Mouse (Mus musculus): ENCODE measurements around the gene Ntn4. TPM values are rescaled to one million over a fixed set of nuclear protein-coding genes. Genes with fewer than 3 reads are reported as not detected.

Ntn4 gene
- total RNA-seq (2021): 10 to 100 TPM; 41.3 to 43.2 TPM

DNA sequence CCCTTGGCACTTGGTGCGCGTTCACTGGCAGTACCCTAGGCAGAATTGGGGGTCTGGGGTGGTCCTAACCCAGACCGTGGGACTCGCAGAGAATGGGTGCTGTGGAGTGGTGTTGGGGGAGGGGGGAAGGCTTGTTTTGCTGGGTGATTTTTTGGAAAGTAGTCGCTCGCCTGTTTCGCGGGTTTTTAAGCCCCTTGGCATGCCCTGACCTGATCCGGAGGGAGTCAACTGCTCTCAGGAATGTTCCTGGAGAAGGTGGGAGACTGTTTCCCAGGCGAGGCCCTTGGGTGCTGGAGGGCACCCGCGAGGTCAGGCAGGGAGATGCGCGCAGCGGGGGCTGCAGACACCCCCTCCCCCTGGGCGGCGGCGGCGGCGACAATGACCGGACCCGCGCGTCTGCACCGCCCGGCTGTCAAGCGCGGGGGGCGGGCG is at the start of gene Ntn4:
Gene Ntn4 (plus strand): TSS at position 161 of the 432 bp plus-strand sequence.
- no peak for DNase-seq

DNA sequence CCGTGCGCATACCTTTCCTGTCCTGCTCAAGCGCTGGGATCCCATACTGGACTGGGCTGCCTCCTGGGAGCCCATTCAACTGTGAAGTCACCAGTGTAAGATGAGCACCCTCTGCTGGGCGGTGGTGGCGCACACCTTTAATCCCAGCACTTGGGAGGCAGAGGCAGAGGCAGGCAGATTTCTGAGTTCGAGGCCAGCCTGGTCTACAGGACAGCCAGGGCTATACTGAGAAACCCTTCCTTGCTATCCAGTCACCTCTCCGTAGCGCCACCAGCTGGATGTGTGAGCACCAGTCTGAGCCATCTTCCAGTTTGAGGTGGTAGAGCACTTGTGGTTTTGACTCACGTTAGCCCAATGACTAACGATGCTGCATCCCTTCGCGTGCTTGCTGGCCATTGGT is 48.0 kb upstream of the Ntn4 start:
- DNase-seq: peak; percentile 21

DNA sequence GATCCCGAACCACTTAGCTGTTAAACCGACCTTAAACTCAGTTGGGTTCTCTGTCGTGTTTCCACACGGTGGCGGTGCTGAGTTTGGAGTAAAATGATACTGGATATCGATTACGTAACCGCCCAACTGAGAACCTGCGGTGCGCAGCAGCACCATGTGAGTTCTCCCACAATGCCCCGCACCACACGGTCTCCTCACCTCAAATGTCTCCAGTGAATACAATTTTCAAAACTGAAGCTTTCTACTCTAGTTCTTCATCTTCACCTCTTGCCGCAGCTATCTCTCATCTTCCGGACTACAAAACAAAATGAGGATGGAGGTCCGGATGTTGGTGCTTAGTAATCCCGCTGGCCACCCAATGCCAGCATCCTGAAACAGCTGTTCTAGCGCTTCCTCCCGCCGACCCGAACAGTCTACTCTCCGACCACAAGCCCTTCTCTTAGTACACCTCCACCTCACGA is 46.4 kb upstream of the Ntn4 start:
- peak; percentile 86 for DNase-seq

DNA sequence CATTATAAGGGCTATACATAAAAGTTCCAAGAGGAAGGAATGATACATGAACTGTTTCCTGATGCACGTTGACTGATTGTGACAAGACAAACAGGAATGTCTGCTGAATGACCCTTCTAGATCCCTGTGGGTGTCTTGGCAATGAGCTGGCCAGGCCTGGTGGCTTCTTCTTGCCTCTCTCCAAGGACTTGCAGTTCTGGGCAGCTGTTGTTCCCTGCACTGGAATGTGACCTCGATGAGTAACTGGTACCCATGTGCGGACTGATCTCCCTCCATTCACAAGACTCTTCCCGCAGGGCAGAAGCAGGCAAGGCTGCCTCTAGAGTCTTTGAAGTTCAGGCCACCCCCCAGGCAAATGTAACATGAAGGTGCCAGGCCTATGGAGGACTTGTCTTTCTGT is 44.6 kb upstream of the Ntn4 start:
- no peak for DNase-seq

DNA sequence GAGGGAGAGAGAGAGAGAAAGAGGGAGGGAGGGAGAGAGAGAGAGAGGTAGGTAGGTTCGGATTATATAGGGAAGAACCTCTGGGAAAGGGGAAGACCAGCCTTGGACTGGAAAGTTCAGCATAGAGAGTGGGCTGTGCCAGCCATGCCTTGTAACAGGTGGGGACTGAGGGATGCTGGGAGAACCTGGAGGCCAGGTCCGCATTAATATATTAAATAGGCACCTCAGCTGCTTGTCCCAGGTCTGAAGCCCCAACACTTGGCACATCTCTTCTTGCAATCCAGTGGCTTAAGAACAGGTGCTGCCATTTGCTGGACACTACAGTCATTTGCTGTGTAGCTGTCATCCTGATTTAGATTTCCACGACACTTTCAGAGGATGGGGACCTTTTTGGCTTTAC is 43.8 kb upstream of the Ntn4 start:
- no peak for DNase-seq

DNA sequence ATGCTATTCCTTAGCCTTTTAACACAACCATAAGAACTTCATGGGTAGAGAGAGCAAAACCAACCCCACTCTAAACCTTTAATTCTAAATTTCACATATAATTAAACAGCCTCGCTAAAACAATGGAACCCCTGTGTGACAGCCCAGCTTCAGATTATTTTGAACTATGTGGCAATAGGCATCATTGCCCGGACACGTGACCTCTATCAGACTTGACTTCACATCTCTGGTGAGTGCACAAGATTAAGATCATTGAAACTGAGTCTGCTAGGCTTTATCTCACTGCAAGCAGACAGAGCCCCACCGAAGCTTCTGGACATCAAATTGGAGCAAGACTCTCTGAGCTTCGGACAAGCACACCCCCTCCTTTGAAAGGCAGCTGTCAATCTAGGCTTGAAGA is 38.2 kb upstream of the Ntn4 start:
- no peak for DNase-seq

DNA sequence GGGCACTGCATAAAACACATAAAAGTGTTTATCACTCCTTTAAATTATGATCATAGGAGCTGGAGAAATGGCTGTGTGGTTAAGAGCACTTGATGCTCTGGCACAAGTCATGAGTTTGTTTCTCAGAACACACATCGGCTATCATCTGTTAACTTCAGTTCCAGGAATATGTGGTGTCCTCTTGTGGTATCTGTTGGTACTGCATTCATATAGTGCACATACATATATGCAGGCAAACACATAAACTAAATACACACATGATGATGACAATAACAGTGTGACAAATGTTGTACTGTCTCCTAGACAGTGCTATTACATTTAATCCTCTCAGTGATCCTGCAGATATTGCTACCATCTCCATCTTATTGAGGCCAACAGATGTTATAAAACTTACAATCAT is 37.2 kb upstream of the Ntn4 start:
- DNase-seq: no peak

DNA sequence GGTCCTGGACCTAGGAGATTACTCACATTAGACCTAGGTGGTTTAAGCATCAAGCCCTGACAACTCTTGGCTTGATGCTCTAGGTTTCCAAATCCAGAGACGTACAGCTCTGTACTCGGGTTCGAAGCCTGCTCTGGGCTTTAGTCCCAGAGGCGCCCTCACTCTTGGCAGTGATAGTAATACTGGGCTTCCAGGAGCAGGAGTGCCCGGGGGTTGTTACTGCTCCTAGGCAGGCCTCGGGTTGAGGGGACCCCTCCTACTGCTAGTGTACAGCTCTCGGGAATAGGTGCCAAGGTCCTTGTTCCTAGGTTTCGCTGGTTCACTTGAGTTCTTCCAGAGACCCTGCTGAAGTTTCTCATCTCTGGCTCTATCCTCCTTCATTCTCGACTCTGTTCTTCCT is 34.2 kb upstream of the Ntn4 start:
- DNase-seq: no peak

DNA sequence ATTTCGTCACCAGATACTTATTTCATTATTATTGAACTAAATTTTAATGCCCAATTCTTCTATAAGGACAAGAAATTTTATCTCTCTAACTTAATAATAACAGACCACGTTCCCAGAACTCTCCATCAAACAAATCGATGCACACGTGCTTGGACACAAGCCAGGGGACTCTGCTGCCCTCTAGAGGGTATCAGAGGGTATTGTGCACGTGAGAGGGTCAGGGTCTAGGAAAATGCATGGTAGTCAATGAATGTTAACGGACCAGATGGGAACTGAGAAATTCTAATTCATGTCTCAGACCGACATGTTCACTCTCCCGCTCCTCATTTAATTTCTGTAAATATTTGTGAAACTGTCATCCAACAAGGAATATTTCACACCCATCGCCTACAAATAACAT is 32.4 kb upstream of the Ntn4 start:
- no peak for DNase-seq

DNA sequence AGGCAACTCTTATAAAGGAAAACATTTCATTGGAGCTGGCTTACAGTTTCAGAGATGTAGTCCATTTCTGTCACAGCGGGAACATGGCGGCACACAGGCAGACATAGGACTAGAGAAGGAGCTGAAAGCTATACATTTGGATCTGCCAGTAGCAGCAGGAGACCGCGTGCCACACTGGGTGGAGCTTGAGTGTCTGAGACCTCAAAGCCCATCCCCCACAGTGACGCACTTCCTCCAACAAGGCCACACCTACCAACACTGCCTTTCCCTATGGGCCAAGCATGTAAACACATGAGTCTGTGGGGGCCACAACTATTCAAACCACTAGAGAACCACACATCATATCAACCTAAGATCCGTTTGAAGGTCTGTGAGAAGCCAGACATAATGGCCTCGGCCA is 31.2 kb upstream of the Ntn4 start:
- DNase-seq: no peak

DNA sequence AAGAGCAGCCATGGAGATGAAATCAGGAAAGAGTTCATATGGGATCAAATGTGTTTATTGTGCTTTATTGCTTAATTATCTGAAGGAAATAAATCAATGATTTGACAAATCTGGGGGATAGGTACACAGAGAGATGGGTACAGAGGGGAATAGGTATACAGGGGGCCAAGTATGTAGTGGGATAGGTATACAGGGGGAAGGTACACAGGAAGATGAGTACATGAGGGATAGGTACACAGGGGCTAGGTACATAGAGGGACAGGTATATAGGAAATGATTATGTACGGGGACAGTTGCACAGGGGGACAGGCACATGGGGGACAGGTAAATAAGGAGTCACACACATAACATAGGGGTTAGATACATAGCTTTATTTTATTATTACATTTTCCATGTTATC is 29.6 kb upstream of the Ntn4 start:
- DNase-seq: no peak

DNA sequence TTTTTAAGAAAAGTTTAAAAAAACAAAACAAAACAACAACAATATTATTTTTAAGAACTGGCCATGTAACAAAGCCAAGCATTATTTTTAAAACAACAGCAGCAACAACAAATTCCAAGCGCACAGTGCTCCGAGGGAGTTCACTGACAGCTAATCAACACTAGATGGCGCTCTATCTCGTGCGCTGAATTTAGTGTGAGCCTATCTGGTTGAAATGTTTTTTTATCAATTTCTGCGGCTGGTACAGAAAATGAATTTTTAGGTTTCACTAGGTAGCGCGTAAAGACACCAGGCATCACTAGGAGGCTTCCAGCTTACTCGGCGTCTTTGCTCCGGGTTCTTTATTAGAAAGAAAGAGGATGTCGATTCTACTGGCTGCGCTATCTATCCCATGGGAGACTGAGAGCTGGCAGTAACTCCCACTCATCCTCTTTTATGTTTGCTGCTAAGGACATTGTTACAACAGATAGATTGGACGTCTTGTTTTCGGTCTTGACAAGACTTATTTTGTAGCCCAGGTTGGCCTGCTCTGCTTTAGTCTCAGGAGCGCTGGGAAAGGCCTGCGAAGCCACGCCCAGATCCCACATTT is 29.0 kb upstream of the Ntn4 start:
- peak; percentile 43 for DNase-seq

DNA sequence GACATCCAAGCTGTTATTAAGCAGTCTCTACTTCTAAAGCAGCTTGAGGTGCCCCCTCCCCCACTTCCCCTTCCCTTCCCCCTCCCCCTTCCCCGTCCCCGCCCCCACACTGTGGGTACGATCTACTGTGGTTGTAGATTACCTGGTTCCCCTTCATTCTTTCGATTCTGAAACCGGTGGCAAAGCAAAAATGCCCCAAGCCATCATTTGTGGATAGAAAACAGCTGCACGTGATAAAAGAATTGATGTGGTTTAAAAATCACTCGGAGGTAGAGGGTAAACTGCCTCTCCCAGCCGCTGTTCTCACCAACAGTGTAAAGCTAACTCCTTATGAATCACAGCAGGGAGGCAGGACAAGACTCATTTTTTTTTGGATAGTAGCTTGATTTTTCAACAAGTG is 25.6 kb upstream of the Ntn4 start:
- no peak for DNase-seq

DNA sequence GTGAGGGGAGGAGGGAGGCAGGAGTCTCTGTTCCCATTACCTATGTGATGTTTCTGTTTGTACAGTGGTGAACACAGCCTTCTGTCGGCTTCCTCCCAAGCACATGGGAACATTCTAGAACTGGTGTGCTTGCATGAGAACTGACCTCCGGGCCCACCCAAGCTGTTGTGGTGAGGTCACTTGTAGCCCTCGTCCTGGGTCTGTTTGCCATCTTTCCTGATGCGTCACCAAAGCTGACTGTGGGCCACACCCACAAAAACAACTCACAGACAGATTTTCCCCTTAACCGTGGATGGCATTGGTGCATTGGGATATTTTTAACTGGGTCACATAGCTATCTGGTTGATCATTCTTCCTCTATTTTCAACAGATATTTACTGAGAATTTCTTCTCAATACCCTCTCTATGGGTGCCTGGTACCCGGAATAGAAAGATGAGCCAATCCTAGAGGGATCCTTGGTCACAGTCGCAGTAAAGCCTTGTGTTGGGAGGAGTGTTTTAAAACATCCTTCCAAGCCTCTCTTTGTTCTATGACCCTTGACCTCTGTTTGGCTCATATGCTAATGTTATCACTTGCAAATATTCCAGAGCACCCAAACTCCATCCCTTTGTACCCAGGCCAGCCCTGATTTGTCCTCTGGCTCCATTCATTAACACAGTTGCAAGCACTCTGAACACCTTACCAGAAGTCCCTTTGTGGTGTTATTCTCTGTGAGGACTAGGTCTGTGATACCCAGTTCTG is 19.9 kb upstream of the Ntn4 start:
- DNase-seq: no peak

DNA sequence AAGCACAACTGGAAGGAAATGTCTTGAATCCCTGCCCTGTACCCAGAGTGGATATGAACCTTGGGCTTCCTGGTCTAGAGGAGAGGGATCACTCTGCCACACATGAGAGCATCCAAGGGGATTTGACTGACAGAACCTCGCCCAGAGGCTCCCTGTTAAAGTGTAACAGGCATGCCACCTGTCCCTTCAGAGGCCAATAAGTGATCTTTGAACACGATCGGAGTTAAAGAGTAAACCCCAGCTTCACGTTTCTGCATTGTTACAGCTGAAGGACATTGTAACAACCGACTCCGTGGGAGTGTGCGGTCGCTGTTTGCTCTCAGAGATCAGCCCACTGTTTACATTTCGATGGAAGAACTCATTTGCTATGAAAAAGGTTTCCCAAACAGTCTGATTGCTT is 16.8 kb upstream of the Ntn4 start:
- no peak for DNase-seq

DNA sequence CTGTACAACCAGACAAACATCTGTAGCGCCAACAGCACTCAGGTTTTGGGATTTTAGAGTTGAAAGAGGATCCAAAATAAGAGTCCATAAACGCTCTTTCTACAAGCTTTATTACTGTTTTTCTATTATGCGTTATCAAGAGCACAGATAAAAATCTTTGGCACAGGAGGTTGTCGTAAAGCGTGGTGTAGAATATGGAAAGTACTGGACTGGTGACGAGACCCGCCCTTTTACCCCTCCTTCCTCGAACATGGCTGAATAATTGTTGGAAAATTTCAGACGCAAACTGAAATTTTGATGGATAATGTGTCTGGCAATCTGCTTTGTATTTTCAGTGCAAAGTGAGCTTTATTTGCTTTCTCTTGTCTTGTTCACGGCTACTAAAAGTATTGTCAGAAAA is 16.3 kb upstream of the Ntn4 start:
- no peak for DNase-seq

DNA sequence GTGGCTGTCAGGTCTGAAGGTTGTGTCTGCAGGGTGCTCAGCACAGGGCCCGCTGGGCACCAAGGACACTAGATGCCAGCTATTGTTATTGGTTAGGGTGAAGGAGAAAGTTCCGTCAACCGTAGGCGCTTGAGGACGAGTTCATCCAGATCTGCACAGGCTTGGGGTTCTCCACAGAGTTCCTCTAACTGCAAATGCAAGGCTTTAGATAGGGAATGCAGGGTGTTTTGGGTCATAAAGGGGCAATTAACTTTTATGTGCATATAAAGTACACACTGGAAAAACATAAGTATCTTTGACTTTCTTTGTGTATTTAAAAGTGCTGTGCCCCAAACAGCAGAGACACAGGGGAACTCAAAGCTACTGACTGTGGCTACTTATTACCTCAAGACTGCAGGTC is 10.2 kb upstream of the Ntn4 start:
- no peak for DNase-seq

DNA sequence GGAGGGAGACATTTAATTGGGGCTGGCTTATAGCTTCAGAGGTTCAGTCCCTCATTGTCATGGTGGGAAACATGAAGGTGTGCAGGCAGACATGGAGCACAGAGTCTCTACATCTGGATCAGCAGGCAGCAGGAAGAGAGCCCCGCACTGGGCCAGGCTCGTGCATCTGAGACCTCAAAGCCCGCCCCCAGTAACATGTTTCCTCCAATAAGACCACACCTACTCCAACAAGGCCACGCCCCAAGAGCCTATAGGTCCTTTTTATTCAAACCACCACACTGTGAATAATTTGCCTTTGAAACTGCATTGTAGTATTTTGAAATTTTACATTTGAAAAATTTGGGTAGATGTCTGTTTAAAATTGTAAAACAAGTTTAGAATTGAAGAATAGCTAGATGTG is 8.4 kb upstream of the Ntn4 start:
- DNase-seq: no peak

DNA sequence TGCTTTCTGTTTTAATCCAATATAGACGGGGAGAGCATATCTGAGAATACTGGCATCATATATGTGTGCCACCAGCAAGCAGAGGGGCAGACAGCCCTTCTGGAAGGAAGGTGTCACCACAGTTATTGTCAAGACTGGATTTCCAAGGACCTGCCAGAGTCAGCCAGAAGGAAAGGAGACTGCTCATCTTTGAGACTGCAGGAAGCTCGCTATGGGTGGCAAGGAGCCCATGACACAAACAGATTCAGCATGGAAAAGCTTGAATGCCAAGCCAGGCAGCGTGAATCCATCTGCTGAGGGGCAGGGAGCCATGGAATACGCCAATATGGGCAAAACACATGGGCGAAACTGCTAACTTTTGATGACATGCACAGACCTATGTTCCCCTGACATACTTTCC is 6.9 kb upstream of the Ntn4 start:
- no peak for DNase-seq

DNA sequence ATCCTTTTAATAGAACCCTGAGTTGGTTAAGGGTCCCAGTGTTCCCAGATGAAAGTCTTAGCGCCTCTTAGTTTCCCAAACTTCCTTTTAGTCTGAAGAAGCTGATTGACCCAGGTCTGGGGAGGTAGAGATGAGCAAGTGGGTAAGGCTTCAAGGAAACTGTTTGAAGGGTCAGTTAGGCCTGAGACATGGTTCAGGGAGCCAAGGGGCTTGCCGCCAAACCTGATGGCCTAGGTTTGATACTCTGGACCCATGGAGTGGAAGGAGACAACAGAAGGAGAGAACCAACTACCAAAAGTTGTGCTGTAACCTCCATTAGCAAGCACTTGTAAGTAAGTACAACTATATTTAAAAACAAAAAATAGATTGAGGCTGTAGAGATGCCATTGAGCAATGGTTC is 6.5 kb upstream of the Ntn4 start:
- no peak for DNase-seq

DNA sequence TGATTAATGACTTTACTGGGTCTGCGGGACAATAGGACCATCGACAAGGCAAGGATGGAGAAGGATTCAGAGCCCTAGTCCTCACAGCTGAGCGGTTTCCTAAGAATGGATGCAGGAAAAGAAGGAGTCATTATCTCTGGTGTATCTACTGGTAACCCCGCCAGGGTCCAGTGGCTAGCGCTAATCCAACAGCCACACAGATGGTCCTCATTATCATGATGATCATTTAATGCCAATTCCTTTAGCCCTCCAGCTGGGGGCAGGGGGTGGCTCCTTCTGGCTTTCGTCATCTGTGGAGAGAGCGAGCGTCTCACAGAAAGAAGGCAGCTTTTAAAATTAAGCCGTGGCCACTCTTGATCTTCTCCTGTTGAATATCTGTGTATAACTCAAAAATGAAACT is 4.5 kb upstream of the Ntn4 start:
- DNase-seq: no peak

DNA sequence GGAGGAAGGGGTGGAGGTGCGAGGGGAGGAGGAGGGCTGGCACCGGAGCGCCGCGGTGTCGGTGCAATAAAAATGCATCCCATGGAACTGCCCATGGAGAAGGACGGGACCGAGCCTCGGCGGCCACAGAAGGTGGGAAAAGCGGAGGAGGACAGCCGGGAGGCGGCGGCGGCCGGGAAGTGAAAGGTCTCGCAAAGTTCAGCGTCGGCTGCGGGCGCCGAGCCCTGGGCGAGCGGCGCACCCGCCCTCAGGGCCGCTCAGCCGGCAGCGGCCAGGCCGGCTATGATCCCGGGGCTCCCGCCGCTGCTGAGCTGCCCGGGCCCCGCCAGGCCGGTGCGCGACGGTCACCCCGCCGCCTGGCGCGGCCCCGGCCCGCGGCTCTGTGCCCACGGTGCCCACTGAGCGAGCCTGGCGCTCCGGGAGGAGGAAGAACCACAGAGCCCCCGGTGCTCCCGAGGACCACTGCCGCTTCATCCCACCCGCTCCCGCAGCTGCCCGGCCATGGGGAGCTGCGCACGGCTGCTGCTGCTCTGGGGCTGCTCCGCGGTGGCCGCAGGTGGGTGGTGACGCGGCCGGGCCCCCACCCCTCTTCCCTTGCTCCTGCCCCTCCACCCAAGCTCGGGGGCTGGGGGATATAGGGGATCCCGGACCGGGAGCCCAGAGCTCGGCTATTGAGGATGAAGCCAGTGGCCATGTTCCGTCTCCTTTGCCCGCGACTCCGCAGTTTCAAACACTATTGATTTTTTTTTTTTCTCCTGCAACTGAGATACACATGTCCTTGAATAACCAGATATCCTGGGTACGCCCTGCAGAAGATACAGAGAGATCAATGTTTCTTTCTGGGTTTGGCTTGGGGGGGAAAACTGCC is 706 bp downstream of the Ntn4 start:
- DNase-seq: peak; percentile 57

Data from heart, postnatal 4 days (tissue).